Mouse (Mus musculus): ENCODE measurements around the gene Pibf1.

DNA sequence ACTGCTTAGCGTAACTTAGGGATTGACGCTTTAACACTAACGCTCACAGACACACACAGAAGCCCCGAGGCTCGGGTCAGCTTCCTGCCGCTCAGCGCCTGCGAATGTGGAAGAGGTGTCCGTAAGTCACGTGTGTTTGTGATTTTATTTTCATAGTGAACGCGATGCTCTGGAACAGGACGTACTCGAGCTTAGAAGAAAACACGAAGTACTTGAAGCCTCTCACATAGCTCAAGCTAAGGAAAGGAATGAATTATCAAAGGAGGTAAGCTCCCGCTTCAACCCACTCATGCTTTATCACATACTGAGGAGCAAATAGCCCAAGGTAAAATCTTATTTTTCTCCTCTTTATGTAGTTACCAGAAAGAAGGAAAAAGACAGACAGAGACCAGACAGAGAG, 37.1 kb downstream of the Pibf1 start:
- no peak for TF ChIP-seq POLR2A (IDR thresholded peaks at IDR 0.05; ENCODE audit: borderline replicate concordance, low read depth, low read length)
- TF ChIP-seq CTCF (IDR thresholded peaks at IDR 0.05; ENCODE audit: low read depth, low read length) = no peak
